Mouse (Mus musculus) intestine, postnatal 0 days (tissue): ENCODE measurements around the gene Sec14l1. TPM values are rescaled to one million over a fixed set of nuclear protein-coding genes. Genes with fewer than 3 reads are reported as not detected.

Experiments used
- ATAC-seq: fragments of 200-750 bp; cut with Nextera tagmentation; 2 replicates; pipeline ENCODE4 v1.8.0; 2017; ENCODE audit warnings: mild to moderate bottlenecking, moderate TSS enrichment, moderate library complexity
- H3K27ac ChIP-seq: fragments of 300-500 bp; sonication (generic); 2 replicates; pipeline ENCODE4 v1.5.1; 2014; ENCODE audit warnings: mild to moderate bottlenecking, low read depth, low read length, moderate library complexity
- H3K27me3 ChIP-seq: fragments of 300-500 bp; sonication (generic); replicated peaks from 2 replicates; pipeline ENCODE4 v1.6.1; 2014; ENCODE audit warnings: low read length, mixed read lengths; ENCODE audit not compliant: control insufficient read depth, insufficient read depth
- H3K36me3 ChIP-seq: fragments of 300-500 bp; sonication (generic); 2 replicates; pipeline ENCODE4 v1.6.1; 2014; ENCODE audit warnings: mild to moderate bottlenecking, moderate library complexity; ENCODE audit not compliant: control insufficient read depth, insufficient read depth
- H3K4me1 ChIP-seq: fragments of 300-500 bp; sonication (generic); replicated peaks from 2 replicates; pipeline ENCODE4 v1.6.1; 2014; ENCODE audit warnings: antibody characterized with exemption, low read length, mixed read lengths; ENCODE audit not compliant: control insufficient read depth, insufficient read depth
- H3K4me2 ChIP-seq: fragments of 300-500 bp; sonication (generic); replicated peaks from 2 replicates; pipeline ENCODE4 v1.6.1; 2014; ENCODE audit warnings: low read depth, mild to moderate bottlenecking, moderate library complexity
- H3K4me3 ChIP-seq: fragments of 300-500 bp; sonication (generic); 2 replicates; pipeline ENCODE4 v1.5.1; 2014; ENCODE audit warnings: low read depth, low read length
- H3K9ac ChIP-seq: fragments of 300-500 bp; sonication (generic); 2 replicates; pipeline ENCODE4 v1.6.1; 2014; ENCODE audit warnings: mild to moderate bottlenecking, low read depth, low read length
- H3K9me3 ChIP-seq: fragments of 300-500 bp; sonication (generic); 2 replicates; pipeline ENCODE4 v1.6.1; 2016; ENCODE audit warnings: mixed run types; ENCODE audit not compliant: control insufficient read depth
- CTCF ChIP-seq: sonication (generic); IDR thresholded peaks from 2 replicates; pipeline ENCODE4 v1.5.1; 2016; ENCODE audit warnings: low read depth, mild to moderate bottlenecking, control low read depth, antibody characterized with exemption, moderate library complexity
- WGBS: fragments of 180-500 bp; shearing (Covaris S2); extraction: QIAGEN DNeasy Blood & Tissue Kit; methylation state at CpG from one replicate; pipeline ENCODE4 v1.1.7; 2014; 5-methylcytosine and 5-hydroxymethylcytosine counted together
- polyA plus RNA-seq: library from polyadenylated mRNA; unstranded; fragments of >200 nt; fragmentation: Nextera tagmentation; extraction: Ambion mirVana; gene quantifications from 2 replicates; pipeline ENCODE4 v1.2.1, GENCODE M21; 2015

Sec14l1 gene
- polyA plus RNA-seq, 1 experiment from 2014 or later = 22.8 TPM

- Histone ChIP-seq H3K9ac (no peak overlapping the region), H3K36me3 (peaks cover 28% of the 10 kb centered on the region), H3K9me3 (no peaks in the 10 kb centered on the region), H3K27me3 (no peaks in the 10 kb centered on the region), H3K4me3 (no peak overlapping the region), H3K4me1 (no peaks in the 10 kb centered on the region), H3K4me2 (no peak overlapping the region), H3K27ac (no peak overlapping the region)
- ATAC-seq = no peak
- TF ChIP-seq CTCF = no peak
- WGBS = 81% methylated on average over 13 of the region's 13 CpGs
These were observed 44.4 kb downstream of the Sec14l1 start for GRCm38 (mm10) chr11:117159257-117159945.

DNA sequence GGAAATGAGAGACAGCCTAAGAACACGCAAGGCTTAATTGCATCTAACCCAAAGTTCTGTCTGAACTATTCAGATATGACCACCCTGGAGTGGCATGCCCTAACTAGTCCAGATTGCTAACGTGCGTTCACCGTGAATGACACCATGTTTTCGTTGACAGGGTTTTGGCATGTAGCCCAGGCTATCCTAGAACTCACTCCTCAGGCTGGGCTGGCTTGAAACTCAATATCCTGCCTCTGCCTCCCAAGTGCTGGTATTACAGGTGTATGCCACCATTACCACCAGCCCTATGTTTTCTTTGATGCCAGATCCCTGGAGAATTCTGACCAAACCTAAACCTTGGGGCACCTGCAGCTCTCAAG is 45.0 kb downstream of the Sec14l1 start:
- H3K27ac ChIP-seq = no peak overlapping the region
- H3K36me3 ChIP-seq = peaks cover 28% of the 10 kb centered on the region
- WGBS = 81% methylated on average over 5 of the region's 5 CpGs
- H3K9ac ChIP-seq = no peak overlapping the region
- no peak for TF ChIP-seq CTCF
- H3K4me2 ChIP-seq = no peak overlapping the region
- H3K4me3 ChIP-seq = no peak overlapping the region
- H3K4me1 ChIP-seq = no peaks in the 10 kb centered on the region
- ATAC-seq = no peak
- no peaks in the 10 kb centered on the region for H3K27me3 ChIP-seq
- H3K9me3 ChIP-seq = no peaks in the 10 kb centered on the region

- no peak overlapping the region for H3K9ac ChIP-seq
- no peak overlapping the region for H3K27ac ChIP-seq
- H3K36me3 ChIP-seq = peaks cover 20% of the 10 kb centered on the region
- WGBS = 88% methylated on average over 12 of the region's 12 CpGs
- H3K27me3 ChIP-seq = no peaks in the 10 kb centered on the region
- no peaks in the 10 kb centered on the region for H3K4me1 ChIP-seq
- ATAC-seq = no peak
- H3K4me3 ChIP-seq = no peak overlapping the region
- H3K9me3 ChIP-seq = no peaks in the 10 kb centered on the region
- no peak overlapping the region for H3K4me2 ChIP-seq
- TF ChIP-seq CTCF = no peak
These were observed 45.8 kb downstream of the Sec14l1 start for GRCm38 (mm10) chr11:117160791-117161190.

DNA sequence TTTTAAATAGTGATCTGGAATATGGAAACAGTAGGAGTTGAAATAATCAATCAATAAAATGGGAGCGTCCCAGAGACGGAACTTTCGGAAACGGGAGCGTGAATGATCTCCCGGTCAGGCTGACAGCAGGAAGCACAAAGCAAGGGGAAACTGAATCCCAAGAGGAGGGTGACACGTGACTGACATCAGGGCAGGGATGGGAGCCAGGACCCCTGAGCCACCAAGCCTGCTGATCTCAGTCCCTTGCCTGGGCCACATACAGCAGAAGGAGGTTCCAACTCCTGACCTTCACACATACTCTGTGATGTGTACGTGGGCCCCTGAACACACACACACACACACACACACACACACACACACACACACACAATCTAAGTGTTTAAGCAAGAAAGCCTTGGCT is 46.6 kb downstream of the Sec14l1 start:
- no peak for ATAC-seq
- Histone ChIP-seq H3K36me3 (peaks cover 14% of the 10 kb centered on the region), H3K4me3 (no peak overlapping the region), H3K4me2 (no peak overlapping the region), H3K4me1 (no peaks in the 10 kb centered on the region), H3K9ac (no peak overlapping the region), H3K27ac (no peak overlapping the region), H3K9me3 (no peaks in the 10 kb centered on the region), H3K27me3 (no peaks in the 10 kb centered on the region)
- 71% methylated on average over 8 of the region's 8 CpGs for WGBS
- no peak for TF ChIP-seq CTCF

DNA sequence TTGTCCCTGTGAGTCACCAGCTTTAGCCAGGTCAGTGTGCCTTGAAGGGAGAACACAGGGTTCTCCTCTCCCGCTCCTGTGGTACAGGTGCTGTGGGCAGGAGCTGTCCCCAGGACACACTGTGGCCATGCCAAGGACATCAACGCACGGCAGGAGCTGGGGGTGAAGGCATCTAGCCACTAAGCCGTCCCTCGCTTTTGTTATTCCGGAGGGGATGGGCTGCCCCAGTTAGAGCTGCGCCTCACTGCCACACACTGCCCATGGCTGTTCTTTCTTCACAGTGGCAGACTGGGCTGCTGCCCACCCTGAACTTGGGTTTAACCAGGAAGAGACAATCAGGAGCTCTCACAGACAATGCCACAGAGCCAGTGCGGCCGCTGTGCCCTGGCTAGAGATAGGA is 48.1 kb downstream of the Sec14l1 start:
- ATAC-seq = no peak
- no peak for TF ChIP-seq CTCF
- H3K9me3 ChIP-seq = no peaks in the 10 kb centered on the region
- no peaks in the 10 kb centered on the region for H3K4me1 ChIP-seq
- no peak overlapping the region for H3K9ac ChIP-seq
- no peak overlapping the region for H3K27ac ChIP-seq
- H3K4me2 ChIP-seq = no peak overlapping the region
- H3K4me3 ChIP-seq = no peak overlapping the region
- 81% methylated on average over 9 of the region's 9 CpGs for WGBS
- no peaks in the 10 kb centered on the region; the same call in 1 of the 2 replicates for H3K27me3 ChIP-seq
- peaks cover 8% of the 10 kb centered on the region for H3K36me3 ChIP-seq

GRCm38 (mm10) chr11:117163771-117164170 is 48.8 kb downstream of the Sec14l1 start:
- no peak for ATAC-seq
- no peaks in the 10 kb centered on the region; the same call in 1 of the 2 replicates for H3K27me3 ChIP-seq

More at GRCm38 (mm10) chr11:117163771-117164170, 48.8 kb downstream of the Sec14l1 start:
- no peak for TF ChIP-seq CTCF
- H3K36me3 ChIP-seq = peaks cover 1% of the 10 kb centered on the region
- no peak overlapping the region for H3K4me3 ChIP-seq
- H3K9me3 ChIP-seq = no peaks in the 10 kb centered on the region
- H3K4me1 ChIP-seq = no peaks in the 10 kb centered on the region
- H3K9ac ChIP-seq = no peak overlapping the region
- no peak overlapping the region for H3K27ac ChIP-seq
- 76% methylated on average over 6 of the region's 6 CpGs for WGBS
- no peak overlapping the region for H3K4me2 ChIP-seq
